Mouse (Mus musculus): ENCODE results near the gene Tac2. TPM values are rescaled to one million over a fixed set of nuclear protein-coding genes. Genes with fewer than 3 reads are reported as not detected.
A peak's percentile ranks its signal among the peaks of the same experiment; 100 is the strongest.

Tac2 gene
- total and polyA plus RNA-seq, 2 experiments from 2014 or later = 0.23 TPM; not detected in 1

GRCm38 (mm10) chr10:127748847-127749612, 24.8 kb downstream of the Tac2 start:
- DNase-seq (ENCODE audit: low spot score) (no peak), ATAC-seq (ENCODE audit: insufficient read depth, low read depth) (peak; percentile 37)
- Histone ChIP-seq H3K36me3 (replicated peaks; ENCODE audit: control insufficient read depth, insufficient read depth, low read length) (peaks cover 34% of the 10 kb centered on the region), H3K4me1 (ENCODE audit: control insufficient read depth, insufficient read depth) (no peaks in the 10 kb centered on the region; the same call in 1 of the 2 replicates), H3K9me3 (replicated peaks; ENCODE audit: control insufficient read depth, low read length) (no peaks in the 10 kb centered on the region), H3K27ac (ENCODE audit: low read depth) (peak overlapping the region; percentile 52), H3K4me3 (ENCODE audit: low read depth, low read length) (peak overlapping the region; percentile 39), H3K4me2 (ENCODE audit: low read depth, low read length) (peak overlapping the region; percentile 57), H3K27me3 (ENCODE audit: control insufficient read depth, insufficient read depth, low read length) (no peaks in the 10 kb centered on the region), H3K9ac (replicated peaks; ENCODE audit: low read depth, low read length) (no peak overlapping the region)
- TF ChIP-seq EP300 (IDR thresholded peaks at IDR 0.05; ENCODE audit: low read depth) (no peak), CTCF (IDR thresholded peaks at IDR 0.05; ENCODE audit: low read depth) (no peak)
- 6% methylated on average over 8 of the region's 8 CpGs for WGBS

- no peak for ATAC-seq (ENCODE audit: insufficient read depth, low read depth)
- Histone ChIP-seq H3K9me3 (replicated peaks; ENCODE audit: control insufficient read depth, low read length) (no peaks in the 10 kb centered on the region), H3K27ac (ENCODE audit: low read depth) (peak overlapping the region; percentile 52), H3K27me3 (ENCODE audit: control insufficient read depth, insufficient read depth, low read length) (no peaks in the 10 kb centered on the region), H3K4me2 (ENCODE audit: low read depth, low read length) (peak overlapping the region; percentile 57), H3K9ac (replicated peaks; ENCODE audit: low read depth, low read length) (peak overlapping the region; percentile 50), H3K4me3 (ENCODE audit: low read depth, low read length) (peak overlapping the region; percentile 39), H3K4me1 (ENCODE audit: control insufficient read depth, insufficient read depth) (peaks cover 6% of the 10 kb centered on the region; the same call in 1 of the 2 replicates), H3K36me3 (replicated peaks; ENCODE audit: control insufficient read depth, insufficient read depth, low read length) (peaks cover 23% of the 10 kb centered on the region; the same call in 1 of the 2 replicates)
- 34% methylated on average over 24 of the region's 24 CpGs for WGBS
- TF ChIP-seq EP300 (IDR thresholded peaks at IDR 0.05; ENCODE audit: low read depth) = no peak
- TF ChIP-seq CTCF (IDR thresholded peaks at IDR 0.05; ENCODE audit: low read depth) = no peak
- no peak for DNase-seq (ENCODE audit: low spot score)
Measured at GRCm38 (mm10) chr10:127750136-127750777, 26.0 kb downstream of the Tac2 start.

GRCm38 (mm10) chr10:127751548-127751947, 27.3 kb downstream of the Tac2 start, which contains the start of gene Gpr182:
Gpr182 (minus strand) TSS chr10:127751732.
- ATAC-seq (ENCODE audit: insufficient read depth, low read depth) (peak; percentile 62), DNase-seq (ENCODE audit: low spot score) (peak; percentile 63)
- H3K27me3 ChIP-seq (ENCODE audit: control insufficient read depth, insufficient read depth, low read length) = no peaks in the 10 kb centered on the region
- no peak for TF ChIP-seq CTCF (IDR thresholded peaks at IDR 0.05; ENCODE audit: low read depth)
- TF ChIP-seq EP300 (IDR thresholded peaks at IDR 0.05; ENCODE audit: low read depth) = no peak
- peaks cover 12% of the 10 kb centered on the region; the same call in 1 of the 2 replicates for H3K36me3 ChIP-seq (replicated peaks; ENCODE audit: control insufficient read depth, insufficient read depth, low read length)
- peak within 1 kb of the TSS; percentile 26; the same call in 1 of the 2 replicates for H3K9ac ChIP-seq (replicated peaks; ENCODE audit: low read depth, low read length)
- H3K4me2 ChIP-seq (ENCODE audit: low read depth, low read length) = peak within 1 kb of the TSS; percentile 57
- peak within 1 kb of the TSS; percentile 39 for H3K4me3 ChIP-seq (ENCODE audit: low read depth, low read length)
- H3K27ac ChIP-seq (ENCODE audit: low read depth) = peak within 1 kb of the TSS; percentile 34; the same call in 1 of the 2 replicates
- 41% methylated on average over 8 of the region's 8 CpGs for WGBS
- no peaks in the 10 kb centered on the region for H3K9me3 ChIP-seq (replicated peaks; ENCODE audit: control insufficient read depth, low read length)
- H3K4me1 ChIP-seq (ENCODE audit: control insufficient read depth, insufficient read depth) = peaks cover 11% of the 10 kb centered on the region; the same call in 1 of the 2 replicates

GRCm38 (mm10) chr10:127754566-127755166, 30.4 kb downstream of the Tac2 start:
- Histone ChIP-seq H3K9me3 (replicated peaks; ENCODE audit: control insufficient read depth, low read length) (no peaks in the 10 kb centered on the region), H3K27ac (ENCODE audit: low read depth) (peak overlapping the region; percentile 54), H3K27me3 (ENCODE audit: control insufficient read depth, insufficient read depth, low read length) (no peaks in the 10 kb centered on the region), H3K9ac (replicated peaks; ENCODE audit: low read depth, low read length) (no peak overlapping the region), H3K36me3 (replicated peaks; ENCODE audit: control insufficient read depth, insufficient read depth, low read length) (no peaks in the 10 kb centered on the region), H3K4me2 (ENCODE audit: low read depth, low read length) (no peak overlapping the region), H3K4me3 (ENCODE audit: low read depth, low read length) (no peak overlapping the region), H3K4me1 (ENCODE audit: control insufficient read depth, insufficient read depth) (peaks cover 11% of the 10 kb centered on the region; the same call in 1 of the 2 replicates)
- DNase-seq (ENCODE audit: low spot score) (no peak), ATAC-seq (ENCODE audit: insufficient read depth, low read depth) (no peak)
- TF ChIP-seq CTCF (IDR thresholded peaks at IDR 0.05; ENCODE audit: low read depth) (no peak), EP300 (IDR thresholded peaks at IDR 0.05; ENCODE audit: low read depth) (peak; percentile 58; the same call in 1 of the 2 replicates)
- 40% methylated on average over 6 of the region's 6 CpGs for WGBS

- ATAC-seq (ENCODE audit: insufficient read depth, low read depth) = no peak
- TF ChIP-seq EP300 (IDR thresholded peaks at IDR 0.05; ENCODE audit: low read depth) (no peak), CTCF (IDR thresholded peaks at IDR 0.05; ENCODE audit: low read depth) (no peak)
- H3K4me1 ChIP-seq (ENCODE audit: control insufficient read depth, insufficient read depth) = peaks cover 11% of the 10 kb centered on the region; the same call in 1 of the 2 replicates
- no peak overlapping the region for H3K9ac ChIP-seq (replicated peaks; ENCODE audit: low read depth, low read length)
- 30% methylated on average over 3 of the region's 3 CpGs for WGBS
- no peaks in the 10 kb centered on the region for H3K36me3 ChIP-seq (replicated peaks; ENCODE audit: control insufficient read depth, insufficient read depth, low read length)
- no peaks in the 10 kb centered on the region for H3K27me3 ChIP-seq (ENCODE audit: control insufficient read depth, insufficient read depth, low read length)
- H3K27ac ChIP-seq (ENCODE audit: low read depth) = peak overlapping the region; percentile 54; the same call in 1 of the 2 replicates
- H3K9me3 ChIP-seq (replicated peaks; ENCODE audit: control insufficient read depth, low read length) = no peaks in the 10 kb centered on the region
- no peak for DNase-seq (ENCODE audit: low spot score)
- no peak overlapping the region for H3K4me3 ChIP-seq (ENCODE audit: low read depth, low read length)
- H3K4me2 ChIP-seq (ENCODE audit: low read depth, low read length) = no peak overlapping the region
Measured at GRCm38 (mm10) chr10:127755246-127755645, 31.0 kb downstream of the Tac2 start.
